Mouse (Mus musculus) small intestine, adult 2 months (tissue): Measurements from ENCODE around the gene Sde2.

Experiments
- CTCF ChIP-seq: fragments of 200-500 bp; IDR thresholded peaks from 2 replicates; pipeline ENCODE4 v1.5.1; 2012; ENCODE audit warnings: low read depth, mild to moderate bottlenecking, control low read depth, inconsistent platforms, low read length, moderate library complexity, mixed read lengths; ENCODE audit not compliant: insufficient replicate concordance, insufficient read length; ENCODE audit errors: extremely low read depth
- POLR2A ChIP-seq: fragments of 200-500 bp; IDR thresholded peaks from 2 replicates; pipeline ENCODE4 v1.6.1; 2012; ENCODE audit warnings: low read depth, mild to moderate bottlenecking, control low read depth, inconsistent platforms, low read length, moderate library complexity

- TF ChIP-seq CTCF (no peak), POLR2A (no peak)
Measured at GRCm38 (mm10) chr1:180912792-180913191, 61.9 kb downstream of the Sde2 start.
